Mouse (Mus musculus): ENCODE measurements around the gene Krt26. TPM values are rescaled to one million over a fixed set of nuclear protein-coding genes. Genes with fewer than 3 reads are reported as not detected.

Gene Krt26
- polyA plus RNA-seq, 1 experiment: not detected

- no peak for TF ChIP-seq POLR2A (IDR thresholded peaks at IDR 0.05; ENCODE audit: low read depth, low read length)
- TF ChIP-seq CTCF (IDR thresholded peaks at IDR 0.05; ENCODE audit: extremely low read depth, insufficient read length, insufficient replicate concordance, low read depth, low read length): no peak
- Histone ChIP-seq H3K36me3 (ENCODE audit: control insufficient read depth, insufficient read depth, low read length) (no peaks in the 10 kb centered on the region), H3K27me3 (ENCODE audit: control insufficient read depth, insufficient read depth, low read length) (peaks cover 2% of the 10 kb centered on the region), H3K27ac (ENCODE audit: insufficient read depth, low read depth, low read length) (no peak overlapping the region), H3K4me1 (ENCODE audit: control insufficient read depth, insufficient read depth, insufficient read length, low read length) (no peaks in the 10 kb centered on the region), H3K4me3 (ENCODE audit: low read depth, low read length) (no peak overlapping the region)
- WGBS: 84% methylated on average over 14 of the region's 14 CpGs
Measured at GRCm38 (mm10) chr11:99321094-99321493, 16.7 kb downstream of the Krt26 start.

GRCm38 (mm10) chr11:99319127-99319526, 18.6 kb downstream of the Krt26 start:
- Histone ChIP-seq H3K4me3 (ENCODE audit: low read depth, low read length) (no peak overlapping the region), H3K36me3 (ENCODE audit: control insufficient read depth, insufficient read depth, low read length) (no peaks in the 10 kb centered on the region), H3K4me1 (ENCODE audit: control insufficient read depth, insufficient read depth, insufficient read length, low read length) (no peaks in the 10 kb centered on the region), H3K27ac (ENCODE audit: insufficient read depth, low read depth, low read length) (no peak overlapping the region), H3K27me3 (ENCODE audit: control insufficient read depth, insufficient read depth, low read length) (peaks cover 2% of the 10 kb centered on the region)
- TF ChIP-seq CTCF (IDR thresholded peaks at IDR 0.05; ENCODE audit: extremely low read depth, insufficient read length, insufficient replicate concordance, low read depth, low read length) (no peak), POLR2A (IDR thresholded peaks at IDR 0.05; ENCODE audit: low read depth, low read length) (no peak)
- WGBS: 21% methylated on average over 9 of the region's 9 CpGs

GRCm38 (mm10) chr11:99316543-99316942, 21.2 kb downstream of the Krt26 start:
- TF ChIP-seq POLR2A (IDR thresholded peaks at IDR 0.05; ENCODE audit: low read depth, low read length) (no peak), CTCF (IDR thresholded peaks at IDR 0.05; ENCODE audit: extremely low read depth, insufficient read length, insufficient replicate concordance, low read depth, low read length) (no peak)
- Histone ChIP-seq H3K4me3 (ENCODE audit: low read depth, low read length) (no peak overlapping the region), H3K27ac (ENCODE audit: insufficient read depth, low read depth, low read length) (no peak overlapping the region), H3K27me3 (ENCODE audit: control insufficient read depth, insufficient read depth, low read length) (peaks cover 2% of the 10 kb centered on the region), H3K4me1 (ENCODE audit: control insufficient read depth, insufficient read depth, insufficient read length, low read length) (no peaks in the 10 kb centered on the region), H3K36me3 (ENCODE audit: control insufficient read depth, insufficient read depth, low read length) (no peaks in the 10 kb centered on the region)
- 67% methylated on average over 8 of the region's 8 CpGs for WGBS

- TF ChIP-seq POLR2A (IDR thresholded peaks at IDR 0.05; ENCODE audit: low read depth, low read length): no peak
- no peak for TF ChIP-seq CTCF (IDR thresholded peaks at IDR 0.05; ENCODE audit: extremely low read depth, insufficient read length, insufficient replicate concordance, low read depth, low read length)
- Histone ChIP-seq H3K4me3 (ENCODE audit: low read depth, low read length) (no peak overlapping the region), H3K27ac (ENCODE audit: insufficient read depth, low read depth, low read length) (no peak overlapping the region), H3K36me3 (ENCODE audit: control insufficient read depth, insufficient read depth, low read length) (no peaks in the 10 kb centered on the region), H3K4me1 (ENCODE audit: control insufficient read depth, insufficient read depth, insufficient read length, low read length) (no peaks in the 10 kb centered on the region), H3K27me3 (ENCODE audit: control insufficient read depth, insufficient read depth, low read length) (no peaks in the 10 kb centered on the region; the same call in 1 of the 2 replicates)
- WGBS: 86% methylated on average over 2 of the region's 2 CpGs
Measured at GRCm38 (mm10) chr11:99314594-99314993, 23.2 kb downstream of the Krt26 start.

GRCm38 (mm10) chr11:99310882-99311281, 26.9 kb downstream of the Krt26 start:
- Histone ChIP-seq H3K27me3 (ENCODE audit: control insufficient read depth, insufficient read depth, low read length) (no peaks in the 10 kb centered on the region; the same call in 1 of the 2 replicates), H3K36me3 (ENCODE audit: control insufficient read depth, insufficient read depth, low read length) (no peaks in the 10 kb centered on the region), H3K4me3 (ENCODE audit: low read depth, low read length) (no peak overlapping the region), H3K27ac (ENCODE audit: insufficient read depth, low read depth, low read length) (no peak overlapping the region), H3K4me1 (ENCODE audit: control insufficient read depth, insufficient read depth, insufficient read length, low read length) (no peaks in the 10 kb centered on the region)
- TF ChIP-seq POLR2A (IDR thresholded peaks at IDR 0.05; ENCODE audit: low read depth, low read length): no peak
- peak; percentile 37; the same call in 1 of the 2 replicates for TF ChIP-seq CTCF (IDR thresholded peaks at IDR 0.05; ENCODE audit: extremely low read depth, insufficient read length, insufficient replicate concordance, low read depth, low read length)
- WGBS: 58% methylated on average over 1 of the region's 1 CpGs

GRCm38 (mm10) chr11:99307579-99307978, 30.2 kb downstream of the Krt26 start:
- H3K27me3 ChIP-seq (ENCODE audit: control insufficient read depth, insufficient read depth, low read length): no peaks in the 10 kb centered on the region; the same call in 1 of the 2 replicates
- no peak overlapping the region for H3K27ac ChIP-seq (ENCODE audit: insufficient read depth, low read depth, low read length)
- no peaks in the 10 kb centered on the region for H3K4me1 ChIP-seq (ENCODE audit: control insufficient read depth, insufficient read depth, insufficient read length, low read length)
- H3K4me3 ChIP-seq (ENCODE audit: low read depth, low read length): no peak overlapping the region
- H3K36me3 ChIP-seq (ENCODE audit: control insufficient read depth, insufficient read depth, low read length): no peaks in the 10 kb centered on the region
- WGBS: 14% methylated on average over 2 of the region's 2 CpGs
- TF ChIP-seq POLR2A (IDR thresholded peaks at IDR 0.05; ENCODE audit: low read depth, low read length) (no peak), CTCF (IDR thresholded peaks at IDR 0.05; ENCODE audit: extremely low read depth, insufficient read length, insufficient replicate concordance, low read depth, low read length) (peak; percentile 21; the same call in 1 of the 2 replicates)

GRCm38 (mm10) chr11:99295039-99295438, 42.7 kb downstream of the Krt26 start:
- Histone ChIP-seq H3K27ac (ENCODE audit: insufficient read depth, low read depth, low read length) (no peak overlapping the region), H3K36me3 (ENCODE audit: control insufficient read depth, insufficient read depth, low read length) (no peaks in the 10 kb centered on the region), H3K4me3 (ENCODE audit: low read depth, low read length) (no peak overlapping the region), H3K27me3 (ENCODE audit: control insufficient read depth, insufficient read depth, low read length) (no peaks in the 10 kb centered on the region; the same call in 1 of the 2 replicates), H3K4me1 (ENCODE audit: control insufficient read depth, insufficient read depth, insufficient read length, low read length) (no peaks in the 10 kb centered on the region)
- TF ChIP-seq POLR2A (IDR thresholded peaks at IDR 0.05; ENCODE audit: low read depth, low read length) (no peak), CTCF (IDR thresholded peaks at IDR 0.05; ENCODE audit: extremely low read depth, insufficient read length, insufficient replicate concordance, low read depth, low read length) (no peak)
- 36% methylated on average over 5 of the region's 5 CpGs for WGBS
